Mouse (Mus musculus): Measurements from ENCODE around the gene Inmt.

Inmt gene

GRCm38 (mm10) chr6:55175456-55175855, 613 bp upstream of the Inmt start:
- TF ChIP-seq POU5F1 (IDR thresholded peaks at IDR 0.05; ENCODE audit: borderline replicate concordance, low read length) (no peak), CTCF (conservative IDR thresholded peaks at IDR 0.05; ENCODE audit: low read length) (no peak), NANOG (IDR thresholded peaks at IDR 0.05; ENCODE audit: borderline replicate concordance, low read length) (no peak)
- Histone ChIP-seq H3K36me3 (ENCODE audit: insufficient read depth, low read length) (no peaks in the 10 kb centered on the region), H3K9me3 (ENCODE audit: low read length) (no peaks in the 10 kb centered on the region), H3K4me1 (replicated peaks; ENCODE audit: low read depth, low read length) (no peaks in the 10 kb centered on the region), H3K4me3 (replicated peaks; ENCODE audit: low read length) (no peak overlapping the region), H3K27me3 (ENCODE audit: insufficient read depth, low read length) (no peaks in the 10 kb centered on the region)

- Histone ChIP-seq H3K4me1 (replicated peaks; ENCODE audit: low read depth, low read length) (peaks cover 14% of the 10 kb centered on the region), H3K36me3 (ENCODE audit: insufficient read depth, low read length) (no peaks in the 10 kb centered on the region), H3K4me3 (replicated peaks; ENCODE audit: low read length) (no peak overlapping the region), H3K9me3 (ENCODE audit: low read length) (no peaks in the 10 kb centered on the region), H3K27me3 (ENCODE audit: insufficient read depth, low read length) (no peaks in the 10 kb centered on the region)
- TF ChIP-seq CTCF (conservative IDR thresholded peaks at IDR 0.05; ENCODE audit: low read length): no peak
- TF ChIP-seq POU5F1 (IDR thresholded peaks at IDR 0.05; ENCODE audit: borderline replicate concordance, low read length): no peak
Observed at GRCm38 (mm10) chr6:55173941-55174349, 898 bp downstream of the Inmt start.

GRCm38 (mm10) chr6:55173171-55173570, 1.7 kb downstream of the Inmt start:
- H3K27me3 ChIP-seq (ENCODE audit: insufficient read depth, low read length): no peaks in the 10 kb centered on the region
- TF ChIP-seq NANOG (IDR thresholded peaks at IDR 0.05; ENCODE audit: borderline replicate concordance, low read length): no peak
- no peak for TF ChIP-seq CTCF (conservative IDR thresholded peaks at IDR 0.05; ENCODE audit: low read length)
- no peak for TF ChIP-seq POU5F1 (IDR thresholded peaks at IDR 0.05; ENCODE audit: borderline replicate concordance, low read length)

GRCm38 (mm10) chr6:55171638-55172037, 3.2 kb downstream of the Inmt start:
- TF ChIP-seq POU5F1 (IDR thresholded peaks at IDR 0.05; ENCODE audit: borderline replicate concordance, low read length) (no peak), CTCF (conservative IDR thresholded peaks at IDR 0.05; ENCODE audit: low read length) (no peak), NANOG (IDR thresholded peaks at IDR 0.05; ENCODE audit: borderline replicate concordance, low read length) (no peak)
- H3K4me1 ChIP-seq (replicated peaks; ENCODE audit: low read depth, low read length): peaks cover 21% of the 10 kb centered on the region
- H3K9me3 ChIP-seq (ENCODE audit: low read length): no peaks in the 10 kb centered on the region

More at GRCm38 (mm10) chr6:55173171-55173570, 1.7 kb downstream of the Inmt start:
- Histone ChIP-seq H3K4me3 (replicated peaks; ENCODE audit: low read length) (no peak overlapping the region), H3K36me3 (ENCODE audit: insufficient read depth, low read length) (no peaks in the 10 kb centered on the region), H3K4me1 (replicated peaks; ENCODE audit: low read depth, low read length) (peaks cover 17% of the 10 kb centered on the region), H3K9me3 (ENCODE audit: low read length) (no peaks in the 10 kb centered on the region)

GRCm38 (mm10) chr6:55169818-55170217, 5.0 kb downstream of the Inmt start:
- Histone ChIP-seq H3K4me3 (replicated peaks; ENCODE audit: low read length) (no peak overlapping the region), H3K27me3 (ENCODE audit: insufficient read depth, low read length) (peaks cover 5% of the 10 kb centered on the region; the same call in 1 of the 2 replicates), H3K4me1 (replicated peaks; ENCODE audit: low read depth, low read length) (peaks cover 34% of the 10 kb centered on the region), H3K9me3 (ENCODE audit: low read length) (no peaks in the 10 kb centered on the region), H3K36me3 (ENCODE audit: insufficient read depth, low read length) (no peaks in the 10 kb centered on the region)
- TF ChIP-seq NANOG (IDR thresholded peaks at IDR 0.05; ENCODE audit: borderline replicate concordance, low read length) (no peak), CTCF (conservative IDR thresholded peaks at IDR 0.05; ENCODE audit: low read length) (no peak), POU5F1 (IDR thresholded peaks at IDR 0.05; ENCODE audit: borderline replicate concordance, low read length) (peak; percentile 83; the same call in 1 of the 2 replicates)

More at GRCm38 (mm10) chr6:55171638-55172037, 3.2 kb downstream of the Inmt start:
- H3K4me3 ChIP-seq (replicated peaks; ENCODE audit: low read length): no peak overlapping the region
- H3K36me3 ChIP-seq (ENCODE audit: insufficient read depth, low read length): no peaks in the 10 kb centered on the region
- H3K27me3 ChIP-seq (ENCODE audit: insufficient read depth, low read length): no peaks in the 10 kb centered on the region

- TF ChIP-seq NANOG (IDR thresholded peaks at IDR 0.05; ENCODE audit: borderline replicate concordance, low read length): no peak
- TF ChIP-seq CTCF (conservative IDR thresholded peaks at IDR 0.05; ENCODE audit: low read length): peak; percentile 79
- peaks cover 41% of the 10 kb centered on the region for H3K4me1 ChIP-seq (replicated peaks; ENCODE audit: low read depth, low read length)
Observed at GRCm38 (mm10) chr6:55166777-55167463, 7.9 kb downstream of the Inmt start.

GRCm38 (mm10) chr6:55163046-55163584, 11.7 kb downstream of the Inmt start:
- H3K36me3 ChIP-seq (ENCODE audit: insufficient read depth, low read length): no peaks in the 10 kb centered on the region
- peaks cover 60% of the 10 kb centered on the region for H3K4me1 ChIP-seq (replicated peaks; ENCODE audit: low read depth, low read length)
- H3K27me3 ChIP-seq (ENCODE audit: insufficient read depth, low read length): peaks cover 12% of the 10 kb centered on the region; the same call in 1 of the 2 replicates
- no peaks in the 10 kb centered on the region; the same call in 1 of the 2 replicates for H3K9me3 ChIP-seq (ENCODE audit: low read length)
- no peak overlapping the region for H3K4me3 ChIP-seq (replicated peaks; ENCODE audit: low read length)
- TF ChIP-seq CTCF (conservative IDR thresholded peaks at IDR 0.05; ENCODE audit: low read length) (no peak), POU5F1 (IDR thresholded peaks at IDR 0.05; ENCODE audit: borderline replicate concordance, low read length) (no peak), NANOG (IDR thresholded peaks at IDR 0.05; ENCODE audit: borderline replicate concordance, low read length) (no peak)

More at GRCm38 (mm10) chr6:55166777-55167463, 7.9 kb downstream of the Inmt start:
- Histone ChIP-seq H3K9me3 (ENCODE audit: low read length) (no peaks in the 10 kb centered on the region; the same call in 1 of the 2 replicates), H3K4me3 (replicated peaks; ENCODE audit: low read length) (no peak overlapping the region), H3K27me3 (ENCODE audit: insufficient read depth, low read length) (peaks cover 12% of the 10 kb centered on the region; the same call in 1 of the 2 replicates), H3K36me3 (ENCODE audit: insufficient read depth, low read length) (no peaks in the 10 kb centered on the region)

GRCm38 (mm10) chr6:55161311-55161761, 13.5 kb downstream of the Inmt start:
- peaks cover 62% of the 10 kb centered on the region for H3K4me1 ChIP-seq (replicated peaks; ENCODE audit: low read depth, low read length)
- H3K4me3 ChIP-seq (replicated peaks; ENCODE audit: low read length): 0 out of 2 replicates have a peak overlapping the region, but pooled peaks have one; percentile 10
- H3K36me3 ChIP-seq (ENCODE audit: insufficient read depth, low read length): no peaks in the 10 kb centered on the region
- peaks cover 11% of the 10 kb centered on the region; the same call in 1 of the 2 replicates for H3K27me3 ChIP-seq (ENCODE audit: insufficient read depth, low read length)
- no peaks in the 10 kb centered on the region; the same call in 1 of the 2 replicates for H3K9me3 ChIP-seq (ENCODE audit: low read length)
- TF ChIP-seq CTCF (conservative IDR thresholded peaks at IDR 0.05; ENCODE audit: low read length) (no peak), NANOG (IDR thresholded peaks at IDR 0.05; ENCODE audit: borderline replicate concordance, low read length) (no peak), POU5F1 (IDR thresholded peaks at IDR 0.05; ENCODE audit: borderline replicate concordance, low read length) (no peak)

Data from E14TG2a.4 (cell line).